12 mouse cellular contexts compared by ENCODE assay signal in the genomic region with DNA sequence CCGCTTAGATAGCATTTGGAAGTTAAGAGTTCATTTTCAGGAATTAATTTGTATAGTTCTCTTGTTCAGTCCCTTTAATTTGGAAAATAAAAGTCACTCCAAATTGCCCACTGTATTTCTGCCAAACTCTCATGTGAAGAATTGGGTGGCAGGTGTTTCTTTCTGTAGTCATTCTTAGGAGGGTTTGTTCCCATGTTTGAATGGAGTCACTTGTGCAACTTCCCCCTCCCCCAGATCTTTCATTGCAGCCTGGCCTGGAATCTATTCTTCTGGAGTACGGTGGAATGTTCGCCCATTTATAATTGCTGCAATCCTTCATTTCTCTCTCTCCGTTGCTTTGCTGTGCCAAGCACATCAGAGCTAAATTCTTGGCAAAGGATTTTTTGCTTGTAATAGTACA. TPM values are rescaled to one million over a fixed set of nuclear protein-coding genes. Genes with fewer than 3 reads are reported as not detected.
DNase-seq lines count a peak whose midpoint lies in the region; ATAC-seq and TF ChIP-seq lines count a peak whose summit lies in the region.
"Had no signal": no experiment of that assay in that cellular context is flagged by ENCODE, and none has a peak within 500 bp of the region (broad histone marks: within the 10 kb centered on the region; RNA-seq: fewer than 3 reads in every experiment).

No protein-coding gene starts in this region.

- no peak overlapping the region for H3K4me2 ChIP-seq in forebrain, embryonic 11.5 days (ENCODE audit: low read depth, low read length, severe bottlenecking)
- H3K4me2 ChIP-seq: embryonic facial prominence, embryonic 12.5 days; liver, embryonic 13.5 days had no signal

- intact Hi-C loops in gastrocnemius, adult 2 months (cut with DNase I), result no loop called here

- no peaks in the 10 kb centered on the region for H3K27me3 ChIP-seq in forebrain, embryonic 11.5 days (ENCODE audit: control insufficient read depth, insufficient read depth, low read length)
- H3K27me3 ChIP-seq in forebrain, embryonic 10.5 days (ENCODE audit: poor library complexity, severe bottlenecking), result no peaks in the 10 kb centered on the region
- H3K27me3 ChIP-seq: embryonic facial prominence, embryonic 12.5 days; liver, embryonic 13.5 days had no signal

- no peak overlapping the region for H3K4me3 ChIP-seq in forebrain, embryonic 11.5 days (ENCODE audit: low read depth, low read length)
- no peak overlapping the region for H3K4me3 ChIP-seq in forebrain, embryonic 10.5 days
- H3K4me3 ChIP-seq in gastrocnemius, adult 2 months, result no peak overlapping the region
- H3K4me3 ChIP-seq: embryonic facial prominence, embryonic 12.5 days; liver, embryonic 13.5 days had no signal

- no peak overlapping the region for H3K9ac ChIP-seq in forebrain, embryonic 11.5 days (ENCODE audit: low read length)
- H3K9ac ChIP-seq: embryonic facial prominence, embryonic 12.5 days; liver, embryonic 13.5 days had no signal

- no peak for TF ChIP-seq CTCF in gastrocnemius, adult 2 months (IDR thresholded peaks at IDR 0.05)

- no peak overlapping the region for H3K27ac ChIP-seq in forebrain, embryonic 11.5 days (ENCODE audit: low read depth, low read length)
- H3K27ac ChIP-seq in forebrain, embryonic 10.5 days, result no peak overlapping the region
- H3K27ac ChIP-seq in gastrocnemius, adult 2 months, result no peak overlapping the region
- H3K27ac ChIP-seq: embryonic facial prominence, embryonic 12.5 days; liver, embryonic 13.5 days had no signal

- ATAC-seq in forebrain, embryonic 11.5 days (replicated peaks; ENCODE audit: low FRiP score), result peak; percentile 69
- no peak for ATAC-seq in erythroid progenitor cell, adult 5-6 weeks (replicated peaks; ENCODE audit: low FRiP score, poor library complexity, severe bottlenecking)

- no peaks in the 10 kb centered on the region for H3K36me3 ChIP-seq in forebrain, embryonic 11.5 days (ENCODE audit: control insufficient read depth, insufficient read depth, low read length)
- H3K36me3 ChIP-seq in forebrain, embryonic 10.5 days (replicated peaks), result no peaks in the 10 kb centered on the region
- H3K36me3 ChIP-seq: embryonic facial prominence, embryonic 12.5 days; liver, embryonic 13.5 days had no signal

- H3K4me1 ChIP-seq in forebrain, embryonic 11.5 days (replicated peaks; ENCODE audit: control insufficient read depth, insufficient read depth, low read length), result 0 out of 2 replicates have a peak, but pooled peaks cover 2% of the 10 kb centered on the region
- peaks cover 9% of the 10 kb centered on the region for H3K4me1 ChIP-seq in forebrain, embryonic 10.5 days
- H3K4me1 ChIP-seq: embryonic facial prominence, embryonic 12.5 days; liver, embryonic 13.5 days had no signal

- DNase-seq in forebrain, embryonic 11.5 days (ENCODE audit: low spot score), result no peak
- DNase-seq in forebrain, embryonic 10.5 days (ENCODE audit: extremely low spot score, low spot score), result no peak
- DNase-seq in right cerebral cortex, postnatal 10 days (ENCODE audit: low spot score in 2 of 2), result peak; percentile 44 to 57
- DNase-seq in right cerebral cortex, postnatal 25 days, result no peak
- DNase-seq in layer of hippocampus, postnatal 36 days, result peak; percentile 9 to 16
- DNase-seq in telencephalon, adult 2 months (ENCODE audit: low read depth, low spot score), result peak; percentile 29
- DNase-seq in gastrocnemius, adult 2 months, result no peak
- DNase-seq: liver, embryonic 13.5 days had no signal

- WGBS in forebrain, embryonic 11.5 days, result 33% methylated on average over 4 of the region's 4 CpGs
- WGBS in forebrain, embryonic 10.5 days, result 42% methylated on average over 4 of the region's 4 CpGs

- no peaks in the 10 kb centered on the region for H3K9me3 ChIP-seq in forebrain, embryonic 11.5 days (ENCODE audit: control insufficient read depth, low read length)
- no peaks in the 10 kb centered on the region for H3K9me3 ChIP-seq in forebrain, embryonic 10.5 days
- H3K9me3 ChIP-seq: embryonic facial prominence, embryonic 12.5 days; liver, embryonic 13.5 days had no signal

RNA-seq across cellular contexts. Expression of a gene that starts 10.2 kb away (rescaled TPM):
- polyA plus RNA-seq in forebrain, embryonic 11.5 days (2014; fragmentation: Nextera tagmentation; extraction: Ambion mirVana), result not detected in 2 replicates
- polyA plus RNA-seq in forebrain, embryonic 10.5 days (2016; fragmentation: Nextera tagmentation; extraction: Ambion mirVana), result not detected in 2 replicates
- not detected for total RNA-seq in layer of hippocampus, postnatal 36 days (2021)
- not detected in 2 replicates for total RNA-seq in erythroid progenitor cell, adult 5-6 weeks (2015; ENCODE audit: low replicate concordance)
- total RNA-seq in erythroid progenitor cell, adult 5-6 weeks (2017; ENCODE audit: low replicate concordance), result not detected in 2 replicates
- total RNA-seq in gastrocnemius, adult 2 months (2021), result not detected
- total RNA-seq: heart, postnatal 10 days had no signal
- polyA plus RNA-seq: C2C12; embryonic facial prominence, embryonic 12.5 days; liver, embryonic 13.5 days had no signal

Comparison
In these comparisons a context has a peak if more than half of its experiments do, and no peak if none do; other contexts are left out.
1. DNase-seq: peak in right cerebral cortex, postnatal 10 days (2 of 2), layer of hippocampus, postnatal 36 days (2 of 2) and telencephalon, adult 2 months (single experiment); none in forebrain, embryonic 11.5 days (single experiment), forebrain, embryonic 10.5 days (single experiment), right cerebral cortex, postnatal 25 days (single experiment) and gastrocnemius, adult 2 months (single experiment).